Mouse (Mus musculus): Measurements from ENCODE around the gene Traip. TPM values are rescaled to one million over a fixed set of nuclear protein-coding genes. Genes with fewer than 3 reads are reported as not detected.

Gene Traip
- polyA plus RNA-seq, 1 experiment from 2014 or later, result 17.7 TPM

DNA sequence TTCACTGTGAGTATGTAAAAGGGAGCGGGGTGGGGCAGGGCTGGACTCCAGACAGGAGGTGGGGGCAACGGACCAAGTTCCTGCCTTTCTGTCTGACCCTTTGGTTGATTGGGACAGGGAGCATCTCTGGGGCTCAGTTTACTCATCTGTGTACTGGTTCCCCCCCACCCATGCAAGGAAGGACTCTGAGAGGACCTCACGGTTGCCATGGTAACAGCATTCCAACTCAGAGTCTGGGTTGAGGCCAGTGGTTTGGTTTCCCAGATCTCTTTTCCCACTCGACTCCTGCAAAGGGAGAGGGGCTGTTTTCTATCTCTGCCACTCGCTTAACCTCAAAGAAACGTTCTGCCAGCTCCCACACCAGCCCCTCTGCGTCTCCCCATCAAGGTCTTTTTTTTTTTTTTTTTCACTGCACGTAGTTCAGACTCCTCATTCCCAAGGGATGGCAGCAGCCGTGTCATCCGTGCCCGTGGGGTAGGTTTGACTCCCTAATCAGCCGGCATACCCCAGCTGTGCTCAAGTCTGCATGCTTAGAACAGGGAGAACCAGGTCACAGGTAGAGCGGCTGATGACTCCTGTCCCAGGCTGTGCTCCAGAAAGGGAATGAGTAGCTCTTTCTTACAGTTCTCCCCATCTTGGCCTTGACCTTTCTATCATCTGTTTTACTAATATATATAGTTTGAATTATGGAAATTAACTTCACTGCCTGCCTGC lies 31.9 kb upstream of the Traip start:
- 33% methylated on average over 13 of the region's 13 CpGs for WGBS
- Histone ChIP-seq H3K4me3 (replicated peaks) (no peak overlapping the region), H3K36me3 (peaks cover 24% of the 10 kb centered on the region), H3K4me1 (replicated peaks) (peaks cover 4% of the 10 kb centered on the region), H3K4me2 (replicated peaks) (no peak overlapping the region), H3K9me3 (no peaks in the 10 kb centered on the region), H3K27ac (no peak overlapping the region; the same call in 1 of the 2 replicates), H3K9ac (no peak overlapping the region), H3K27me3 (replicated peaks) (no peaks in the 10 kb centered on the region)
- ATAC-seq, result peak; percentile 40; the same call in 1 of the 2 replicates

DNA sequence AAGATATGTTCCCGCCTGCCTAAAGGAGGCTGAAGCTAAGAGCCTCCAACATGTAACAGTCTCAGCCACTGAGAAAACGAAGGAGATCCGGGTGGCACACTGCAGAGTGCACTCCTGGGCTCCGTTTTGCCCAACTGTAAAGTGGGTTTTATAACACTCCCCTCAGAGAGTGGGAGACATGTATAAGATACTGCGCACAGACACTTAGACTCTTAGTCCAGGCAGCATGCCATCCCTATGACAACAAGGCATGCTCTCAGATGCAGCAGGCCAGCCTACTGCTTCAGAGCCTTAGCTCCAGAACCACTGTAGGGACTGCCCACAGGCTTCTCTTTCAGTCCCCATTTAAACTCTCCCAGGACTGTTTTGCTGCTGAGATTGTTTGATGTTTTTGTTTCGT lies 31.1 kb upstream of the Traip start:
- no peaks in the 10 kb centered on the region for H3K9me3 ChIP-seq
- peaks cover 23% of the 10 kb centered on the region for H3K36me3 ChIP-seq
- 0 out of 2 replicates have a peak overlapping the region, but pooled peaks have one; percentile 17 for H3K27ac ChIP-seq
- H3K4me2 ChIP-seq (replicated peaks), result no peak overlapping the region
- WGBS, result 77% methylated on average over 6 of the region's 6 CpGs
- ATAC-seq, result no peak
- peaks cover 5% of the 10 kb centered on the region for H3K4me1 ChIP-seq (replicated peaks)
- H3K9ac ChIP-seq, result no peak overlapping the region
- H3K4me3 ChIP-seq (replicated peaks), result no peak overlapping the region
- H3K27me3 ChIP-seq (replicated peaks), result no peaks in the 10 kb centered on the region

DNA sequence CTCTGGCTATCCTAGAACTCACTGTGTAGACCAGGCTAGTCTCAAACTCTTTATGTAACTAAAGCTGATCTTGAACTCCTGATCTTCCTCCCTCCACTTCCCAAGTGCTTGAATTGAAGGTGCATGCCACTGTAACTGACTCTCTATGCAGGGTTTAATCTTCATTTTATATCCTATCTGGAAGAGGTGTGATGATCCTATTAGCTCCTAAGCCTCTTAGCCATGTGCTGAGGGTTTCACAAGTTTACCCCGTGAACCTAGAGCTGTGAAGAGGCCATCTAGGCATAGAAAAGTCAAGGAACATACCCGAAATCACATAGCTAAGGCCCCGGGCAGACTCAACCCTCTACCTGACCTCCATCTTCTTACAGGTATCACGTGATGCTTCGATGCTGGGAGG lies 30.5 kb upstream of the Traip start:
- H3K27me3 ChIP-seq (replicated peaks), result no peaks in the 10 kb centered on the region
- no peak overlapping the region for H3K4me3 ChIP-seq (replicated peaks)
- H3K36me3 ChIP-seq, result peaks cover 20% of the 10 kb centered on the region
- H3K4me2 ChIP-seq (replicated peaks), result no peak overlapping the region
- WGBS, result 83% methylated on average over 5 of the region's 5 CpGs
- no peak overlapping the region for H3K9ac ChIP-seq
- H3K4me1 ChIP-seq (replicated peaks), result peaks cover 7% of the 10 kb centered on the region
- H3K27ac ChIP-seq, result no peak overlapping the region
- no peaks in the 10 kb centered on the region for H3K9me3 ChIP-seq
- no peak for ATAC-seq

DNA sequence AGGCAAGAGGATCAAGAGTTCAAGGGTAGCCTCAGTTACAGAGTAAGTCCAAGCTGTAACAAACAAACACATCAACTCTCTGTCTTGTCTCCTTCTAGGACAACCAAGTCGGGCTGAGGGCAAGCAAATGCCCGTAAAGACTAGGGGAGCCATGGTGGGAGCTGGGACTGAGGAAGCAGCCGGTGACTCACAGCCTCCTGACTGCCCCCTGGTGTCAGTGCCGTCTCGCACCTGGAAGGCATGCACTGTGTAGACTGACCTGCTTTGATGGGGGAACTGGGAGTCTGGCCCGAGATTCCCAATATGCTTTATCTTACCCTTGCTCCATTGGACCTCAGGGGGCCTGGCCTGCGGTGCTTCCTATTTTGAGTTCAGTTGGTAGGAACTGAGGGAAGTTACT lies 26.9 kb upstream of the Traip start:
- no peaks in the 10 kb centered on the region for H3K27me3 ChIP-seq (replicated peaks)
- H3K27ac ChIP-seq, result no peak overlapping the region
- H3K9me3 ChIP-seq, result no peaks in the 10 kb centered on the region
- H3K4me2 ChIP-seq (replicated peaks), result no peak overlapping the region
- no peak overlapping the region for H3K9ac ChIP-seq
- peaks cover 7% of the 10 kb centered on the region; the same call in 1 of the 2 replicates for H3K36me3 ChIP-seq
- H3K4me1 ChIP-seq (replicated peaks), result peaks cover 5% of the 10 kb centered on the region
- 37% methylated on average over 7 of the region's 7 CpGs for WGBS
- ATAC-seq, result 0 out of 2 replicates have a peak, but pooled peaks have one; percentile 54
- H3K4me3 ChIP-seq (replicated peaks), result no peak overlapping the region

DNA sequence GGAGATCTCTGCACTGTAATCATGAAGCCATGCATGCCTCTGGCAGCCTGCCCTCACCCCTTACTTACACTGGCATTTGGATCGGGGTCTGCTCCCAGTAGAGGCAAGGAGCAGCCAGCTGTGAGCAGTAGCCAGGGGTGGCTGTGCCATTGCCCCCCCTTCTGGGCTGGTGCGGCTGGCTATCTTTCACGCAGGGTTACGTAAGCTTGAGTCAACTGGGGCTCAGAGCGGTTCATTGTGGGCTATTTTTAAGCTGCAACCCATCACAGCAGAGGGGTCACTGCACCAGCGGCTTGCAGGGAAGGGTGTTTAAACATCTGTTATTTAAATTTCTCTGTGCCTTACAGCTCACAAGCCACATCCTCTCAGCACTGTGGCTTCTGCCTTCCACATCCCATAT lies 26.0 kb upstream of the Traip start:
- H3K4me2 ChIP-seq (replicated peaks), result no peak overlapping the region
- no peaks in the 10 kb centered on the region for H3K9me3 ChIP-seq
- no peaks in the 10 kb centered on the region for H3K27me3 ChIP-seq (replicated peaks)
- peaks cover 12% of the 10 kb centered on the region for H3K4me1 ChIP-seq (replicated peaks)
- WGBS, result 38% methylated on average over 6 of the region's 6 CpGs
- no peak overlapping the region for H3K9ac ChIP-seq
- no peak overlapping the region for H3K27ac ChIP-seq
- no peak for ATAC-seq
- no peak overlapping the region for H3K4me3 ChIP-seq (replicated peaks)
- peaks cover 7% of the 10 kb centered on the region; the same call in 1 of the 2 replicates for H3K36me3 ChIP-seq

DNA sequence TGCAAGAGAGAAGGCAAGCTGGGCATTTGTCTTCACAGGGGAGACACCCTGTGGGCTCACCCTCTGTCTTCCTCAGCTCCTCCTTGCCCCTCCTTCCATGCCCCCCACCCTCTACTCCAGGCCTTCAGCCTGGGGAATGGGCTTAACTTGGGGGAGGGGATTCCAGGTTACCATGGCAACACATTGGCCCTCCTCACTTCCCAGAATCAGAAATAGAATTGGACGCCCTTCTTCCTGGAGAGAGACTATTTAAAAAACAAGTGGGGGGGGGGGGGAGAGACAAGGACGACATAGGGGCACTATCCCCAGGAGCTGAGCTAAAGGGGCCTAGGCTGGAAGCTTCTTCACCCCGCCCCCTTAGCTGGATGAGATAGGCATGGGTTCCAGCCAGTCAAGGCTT lies 24.7 kb upstream of the Traip start:
- Histone ChIP-seq H3K36me3 (peaks cover 7% of the 10 kb centered on the region; the same call in 1 of the 2 replicates), H3K27ac (no peak overlapping the region), H3K9me3 (no peaks in the 10 kb centered on the region), H3K4me3 (replicated peaks) (no peak overlapping the region), H3K9ac (no peak overlapping the region), H3K27me3 (replicated peaks) (no peaks in the 10 kb centered on the region), H3K4me1 (replicated peaks) (peaks cover 12% of the 10 kb centered on the region), H3K4me2 (replicated peaks) (no peak overlapping the region)
- no peak for ATAC-seq
- WGBS, result 61% methylated on average over 3 of the region's 3 CpGs

DNA sequence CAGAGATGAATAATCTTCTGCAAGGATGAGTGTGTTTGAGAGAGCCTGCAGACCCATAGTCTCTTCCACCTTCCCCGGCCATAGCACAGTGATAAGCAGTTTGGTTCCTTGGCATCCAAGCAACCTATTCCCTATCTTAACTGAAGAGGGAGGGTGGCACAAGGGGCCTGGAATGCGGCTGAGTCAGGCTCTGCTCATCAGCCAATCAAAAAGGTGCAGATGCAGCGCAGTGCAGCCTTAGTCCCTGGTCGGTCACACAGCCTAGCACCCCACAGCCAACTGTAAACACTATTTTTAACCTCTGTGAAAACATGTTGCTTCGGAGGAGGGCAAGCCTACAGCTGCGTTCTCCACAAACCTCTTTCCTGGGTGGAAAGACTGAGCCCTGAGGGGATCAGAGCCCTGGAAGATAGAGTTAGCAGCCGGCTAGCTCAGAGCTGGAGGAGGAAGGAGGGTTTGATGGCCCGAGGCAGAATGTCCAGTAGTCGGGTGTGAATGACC lies 23.0 kb upstream of the Traip start:
- Histone ChIP-seq H3K4me3 (replicated peaks) (no peak overlapping the region), H3K9ac (no peak overlapping the region), H3K27ac (no peak overlapping the region), H3K4me1 (replicated peaks) (peaks cover 15% of the 10 kb centered on the region), H3K9me3 (no peaks in the 10 kb centered on the region), H3K36me3 (no peaks in the 10 kb centered on the region), H3K27me3 (replicated peaks) (no peaks in the 10 kb centered on the region), H3K4me2 (replicated peaks) (no peak overlapping the region)
- ATAC-seq, result no peak
- 41% methylated on average over 9 of the region's 9 CpGs for WGBS

DNA sequence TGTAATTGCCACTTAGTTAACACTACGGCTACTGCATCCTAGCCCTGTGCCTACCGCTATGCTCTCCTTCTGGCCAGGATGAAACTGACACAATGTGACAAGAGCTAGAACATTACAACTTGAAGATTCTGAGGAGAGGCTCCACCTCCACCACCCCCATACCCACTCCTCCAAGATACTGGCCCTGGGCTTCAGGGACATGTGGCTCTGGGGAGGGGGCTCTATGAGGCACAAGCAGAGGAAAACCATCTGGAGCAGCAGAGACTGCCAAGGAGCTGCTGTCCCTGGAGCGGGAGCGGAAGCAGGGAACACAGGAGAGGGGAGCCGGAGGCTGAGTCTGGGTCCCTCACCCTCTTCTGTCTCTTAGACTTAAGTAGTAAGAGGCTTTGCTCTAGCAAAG lies 22.2 kb upstream of the Traip start:
- Histone ChIP-seq H3K4me3 (replicated peaks) (no peak overlapping the region), H3K4me2 (replicated peaks) (no peak overlapping the region), H3K36me3 (no peaks in the 10 kb centered on the region), H3K4me1 (replicated peaks) (peaks cover 17% of the 10 kb centered on the region), H3K27me3 (replicated peaks) (no peaks in the 10 kb centered on the region), H3K9ac (no peak overlapping the region), H3K9me3 (no peaks in the 10 kb centered on the region), H3K27ac (no peak overlapping the region)
- WGBS, result 55% methylated on average over 5 of the region's 5 CpGs
- ATAC-seq, result no peak

DNA sequence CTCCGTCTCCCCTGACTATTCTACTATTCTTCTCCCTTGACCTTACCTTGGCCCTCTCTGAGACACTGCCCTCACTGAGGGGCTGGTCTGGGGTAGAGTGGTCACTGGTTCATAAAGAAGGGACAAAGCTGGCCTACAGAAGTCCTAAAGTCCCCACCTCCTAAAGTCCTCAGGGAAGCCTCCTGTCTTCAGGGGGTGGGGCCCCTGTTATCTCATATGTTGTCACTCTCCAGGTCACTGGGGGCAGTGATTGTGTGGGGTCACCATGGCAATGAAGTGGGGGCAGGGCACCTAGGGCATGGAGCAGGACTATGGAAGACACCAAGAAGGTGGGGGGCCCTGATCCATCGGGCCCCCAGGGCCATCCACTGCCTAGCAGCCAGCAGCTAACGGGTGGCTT lies 21.8 kb upstream of the Traip start, which contains the start of gene Actl11:
Gene Actl11 (plus strand): TSS at position 301 of the 400 bp plus-strand sequence.
- H3K27me3 ChIP-seq (replicated peaks), result no peaks in the 10 kb centered on the region
- H3K4me3 ChIP-seq (replicated peaks), result no peak within 1 kb of the TSS
- no peak within 1 kb of the TSS for H3K9ac ChIP-seq
- 79% methylated on average over 3 of the region's 3 CpGs for WGBS
- H3K4me2 ChIP-seq (replicated peaks), result no peak within 1 kb of the TSS
- H3K27ac ChIP-seq, result no peak within 1 kb of the TSS
- no peaks in the 10 kb centered on the region for H3K9me3 ChIP-seq
- ATAC-seq, result no peak
- H3K4me1 ChIP-seq (replicated peaks), result peaks cover 17% of the 10 kb centered on the region
- no peaks in the 10 kb centered on the region for H3K36me3 ChIP-seq

DNA sequence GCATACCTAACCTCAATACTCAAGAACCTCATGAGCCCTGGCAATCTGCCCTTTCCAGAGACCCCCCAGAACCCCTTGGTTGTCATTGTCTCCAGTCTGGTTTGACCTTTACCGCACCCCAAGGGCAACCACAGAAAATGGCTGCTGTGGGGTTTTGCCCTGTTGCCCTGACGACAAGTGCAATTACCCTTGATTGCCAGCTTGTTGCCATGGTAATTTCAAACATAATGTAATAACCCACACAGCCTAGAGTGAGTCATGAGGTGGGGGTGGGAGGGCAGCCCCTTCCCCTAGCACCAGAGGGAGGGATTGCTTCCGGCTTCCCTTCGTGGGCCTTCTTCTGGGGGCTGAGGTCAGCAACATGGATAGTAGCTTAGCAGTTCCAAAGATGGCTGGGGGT lies 17.7 kb upstream of the Traip start:
- Histone ChIP-seq H3K36me3 (no peaks in the 10 kb centered on the region), H3K4me2 (replicated peaks) (no peak overlapping the region), H3K4me1 (replicated peaks) (peaks cover 26% of the 10 kb centered on the region), H3K4me3 (replicated peaks) (no peak overlapping the region), H3K27ac (no peak overlapping the region), H3K9me3 (no peaks in the 10 kb centered on the region), H3K27me3 (replicated peaks) (peaks cover 18% of the 10 kb centered on the region), H3K9ac (no peak overlapping the region)
- ATAC-seq, result peak; percentile 37; the same call in 1 of the 2 replicates
- WGBS, result 57% methylated on average over 4 of the region's 4 CpGs

DNA sequence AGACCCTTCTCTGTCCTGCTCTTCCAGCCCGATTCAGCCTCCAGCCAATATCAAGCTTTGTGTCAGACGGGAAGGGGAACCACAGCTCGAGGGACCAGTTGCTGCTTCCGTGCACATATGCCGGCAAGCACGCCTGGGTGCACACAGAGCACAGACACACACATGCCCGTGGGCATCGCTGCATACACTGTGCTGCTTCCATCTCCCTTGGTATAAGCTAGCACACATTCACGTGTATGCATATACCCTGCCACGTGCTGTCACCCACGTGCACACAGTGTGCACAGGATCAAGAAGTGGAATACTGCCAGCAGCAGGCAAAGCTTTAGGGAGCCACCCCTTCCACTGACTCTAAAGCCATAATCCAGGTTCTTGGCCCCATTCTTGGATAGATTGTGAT lies 15.8 kb upstream of the Traip start:
- Histone ChIP-seq H3K27me3 (replicated peaks) (peaks cover 23% of the 10 kb centered on the region), H3K27ac (no peak overlapping the region), H3K9me3 (no peaks in the 10 kb centered on the region), H3K4me2 (replicated peaks) (no peak overlapping the region), H3K4me1 (replicated peaks) (peaks cover 17% of the 10 kb centered on the region), H3K9ac (no peak overlapping the region), H3K4me3 (replicated peaks) (no peak overlapping the region), H3K36me3 (no peaks in the 10 kb centered on the region)
- ATAC-seq, result no peak
- WGBS, result 87% methylated on average over 11 of the region's 11 CpGs

DNA sequence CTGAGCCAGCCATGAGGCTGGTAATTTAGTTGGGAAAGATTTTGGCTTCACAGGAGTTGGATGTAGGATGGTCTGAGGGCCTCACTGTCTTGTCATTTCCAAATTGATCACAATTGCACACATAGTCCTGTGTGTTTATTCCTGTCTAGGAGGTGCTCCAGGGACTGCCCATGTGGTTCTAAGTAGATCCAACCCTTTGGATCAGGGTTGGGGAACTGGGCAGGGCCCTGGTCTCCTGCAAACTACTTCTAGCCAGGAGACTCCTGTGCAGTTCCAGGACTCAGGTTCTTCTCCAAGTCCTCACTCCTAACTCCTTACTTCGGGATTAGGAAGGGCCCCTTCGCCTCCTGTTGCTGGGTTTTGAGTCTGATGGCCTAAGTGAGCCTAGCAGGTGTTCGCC lies 14.6 kb upstream of the Traip start, which contains the start of gene Camkv:
Gene Camkv (plus strand): TSS at position 301 of the 400 bp plus-strand sequence.
- Histone ChIP-seq H3K4me2 (replicated peaks) (peak within 1 kb of the TSS; percentile 88), H3K27me3 (replicated peaks) (peaks cover 23% of the 10 kb centered on the region), H3K4me1 (replicated peaks) (peaks cover 17% of the 10 kb centered on the region), H3K36me3 (no peaks in the 10 kb centered on the region), H3K9ac (peak within 1 kb of the TSS; percentile 28), H3K9me3 (no peaks in the 10 kb centered on the region), H3K4me3 (replicated peaks) (peak within 1 kb of the TSS; percentile 39), H3K27ac (no peak within 1 kb of the TSS)
- ATAC-seq, result peak; percentile 2; the same call in 1 of the 2 replicates
- WGBS, result 11% methylated on average over 3 of the region's 3 CpGs

DNA sequence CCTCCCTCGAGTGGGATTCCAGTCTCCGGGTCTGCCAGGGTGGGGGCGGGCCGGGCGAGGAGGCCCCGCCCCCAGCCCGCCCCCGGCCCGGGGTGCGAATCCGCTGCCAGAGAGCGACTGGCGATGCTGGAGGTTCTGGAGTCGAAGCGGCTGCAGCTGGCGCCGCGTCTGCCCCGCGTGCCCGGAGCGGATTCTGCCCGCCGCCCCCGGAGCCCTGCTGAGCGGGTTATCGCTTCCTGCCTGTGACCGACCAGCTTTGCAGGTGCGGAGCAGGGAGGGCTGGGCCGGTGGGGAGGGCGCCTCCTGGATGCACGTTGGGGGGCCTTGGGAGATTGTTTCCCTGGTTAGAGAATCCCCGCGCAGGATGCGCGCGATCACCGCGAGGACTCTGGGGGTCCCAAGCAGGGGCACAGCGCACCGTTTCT lies 14.1 kb upstream of the Traip start:
- ATAC-seq, result peak; percentile 53
- Histone ChIP-seq H3K4me2 (replicated peaks) (peak overlapping the region; percentile 88), H3K27me3 (replicated peaks) (peaks cover 23% of the 10 kb centered on the region), H3K9me3 (no peaks in the 10 kb centered on the region), H3K36me3 (no peaks in the 10 kb centered on the region), H3K27ac (no peak overlapping the region), H3K4me1 (replicated peaks) (peaks cover 17% of the 10 kb centered on the region), H3K4me3 (replicated peaks) (peak overlapping the region; percentile 39), H3K9ac (peak overlapping the region; percentile 28)
- WGBS, result 1% methylated on average over 41 of the region's 41 CpGs

Measured in intestine, embryonic 15.5 days (tissue).